Mouse (Mus musculus) testis, adult 2 months (tissue): ENCODE measurements around the gene Git2.

Source experiments
- CTCF ChIP-seq: fragments of 200-500 bp; IDR thresholded peaks from 2 replicates; pipeline ENCODE4 v1.5.1; 2012; ENCODE audit warnings: low read depth, mild to moderate bottlenecking, inconsistent platforms, low read length, moderate library complexity; ENCODE audit not compliant: control insufficient read depth, insufficient read depth, insufficient replicate concordance
- POLR2A ChIP-seq: fragments of 200-500 bp; IDR thresholded peaks from 2 replicates; pipeline ENCODE4 v1.6.1; 2012; ENCODE audit warnings: low read depth, mild to moderate bottlenecking, inconsistent platforms, low read length, moderate library complexity; ENCODE audit not compliant: control insufficient read depth

GRCm38 (mm10) chr5:114698044-114698746 is 77.1 kb downstream of the Git2 start:
- TF ChIP-seq CTCF = no peak
- TF ChIP-seq POLR2A = no peak
